Mouse (Mus musculus) heart, postnatal 0 days (tissue): ENCODE results near the gene Cse1l.

Source experiments
- CTCF ChIP-seq: IDR thresholded peaks from 2 replicates; pipeline ENCODE4 v1.5.1; 2016; ENCODE audit warnings: antibody characterized with exemption, control low read depth, low read depth
- EP300 ChIP-seq: IDR thresholded peaks from 2 replicates; pipeline ENCODE4 v1.6.1; 2016; ENCODE audit warnings: antibody characterized with exemption, low read depth

GRCm38 (mm10) chr2:166935582-166935981 lies 29.7 kb downstream of the Cse1l start:
- TF ChIP-seq EP300 = no peak
- TF ChIP-seq CTCF = no peak
